Mouse (Mus musculus) neutrophil, adult 65 days (primary cell): ENCODE data around the gene Gm49340. TPM values are rescaled to one million over a fixed set of nuclear protein-coding genes. Genes with fewer than 3 reads are reported as not detected.

Experiments
- total RNA-seq: library from RNA; stranded (reverse); gene quantifications from 2 replicates; pipeline ENCODE4 v1.2.4, GENCODE M21; 2023

The Gm49340 gene
- not detected in 2 replicates for total RNA-seq

DNA sequence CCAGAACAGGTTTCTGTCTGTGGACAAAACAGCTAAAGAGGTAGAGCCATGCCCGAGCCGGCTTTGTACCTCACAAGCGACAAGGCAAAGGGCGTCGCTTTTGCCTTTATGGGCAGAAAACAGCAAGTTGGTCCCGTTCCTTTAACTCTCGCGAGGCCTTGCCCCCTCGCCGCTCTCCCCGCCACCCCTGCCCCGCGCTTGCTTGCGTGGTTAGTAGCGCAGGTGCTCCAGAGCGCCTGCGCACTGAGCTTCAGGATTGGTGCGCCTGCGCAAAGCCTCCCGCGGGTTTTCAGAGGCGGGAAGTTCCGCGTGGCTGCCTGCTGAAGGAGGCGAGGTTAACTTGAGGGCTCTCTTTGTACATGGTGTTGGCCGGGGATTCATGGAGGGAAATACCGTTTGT, at the start of gene Gm49340, which contains the start of the genes Aspa and Spata22:
Gm49340 (plus strand) TSS at position 300 of the 400 bp plus-strand sequence.
Aspa (minus strand) TSS at position 155 of the 400 bp plus-strand sequence.
Spata22 (plus strand) TSS at position 300 of the 400 bp plus-strand sequence.

DNA sequence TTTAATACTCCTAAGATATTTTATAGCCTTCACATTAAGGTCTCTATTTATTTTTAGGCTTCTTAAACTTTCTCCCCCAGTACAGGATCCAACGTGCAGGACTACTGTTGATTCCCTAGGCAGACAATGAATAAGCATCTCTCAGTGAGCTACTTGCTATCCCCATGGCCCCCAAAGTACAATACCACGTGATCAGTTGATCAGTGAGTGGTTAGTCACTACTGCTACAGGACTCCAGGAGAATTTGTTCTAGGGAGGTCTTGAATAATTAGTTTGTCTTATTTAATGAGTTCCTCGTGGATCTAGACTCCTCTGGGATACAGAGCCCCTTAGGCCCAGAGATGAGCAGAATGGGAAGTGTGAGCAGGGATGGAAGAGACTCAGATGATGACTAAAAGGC, 20.9 kb downstream of the Gm49340 start, which contains the start of gene Olfr20:
Olfr20 (plus strand) TSS at position 301 of the 400 bp plus-strand sequence.

DNA sequence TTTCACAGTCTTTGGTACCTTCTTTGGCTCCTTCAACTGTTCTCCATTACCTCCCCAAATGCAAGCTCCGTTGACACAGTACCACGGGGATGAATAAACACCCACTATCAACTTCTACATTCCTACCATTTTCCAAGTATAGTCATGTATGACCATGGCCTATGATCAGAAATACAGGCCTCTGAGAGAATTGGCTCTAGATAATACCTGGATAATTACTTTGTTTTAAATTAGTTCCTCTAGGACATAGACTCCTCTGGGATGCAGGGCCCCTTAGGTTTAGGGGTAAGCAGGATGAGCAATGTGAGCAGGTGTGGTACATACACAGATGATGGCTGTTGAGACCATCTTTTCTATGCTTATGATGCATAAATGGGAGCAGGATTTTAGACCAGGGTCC, 41.4 kb downstream of the Gm49340 start, which contains the start of gene Olfr376:
Olfr376 (plus strand) TSS at position 301 of the 400 bp plus-strand sequence.

GRCm38 (mm10) chr11:73399514-73399913, 70.0 kb downstream of the Gm49340 start, which contains the start of gene Olfr1:
Olfr1 (minus strand) TSS chr11:73399614.

Other genes with a start within 250 kb of the Gm49340 start
- 0.20 TPM in 1 of 2 replicates, not detected in the other for gene Itgae, start 239.2 kb upstream of the Gm49340 start, total RNA-seq
- 6.6 and 6.9 TPM in 2 replicates for gene Haspin, start 191.4 kb upstream of the Gm49340 start, total RNA-seq
- not detected in 2 replicates for gene P2rx5, start 169.3 kb upstream of the Gm49340 start, total RNA-seq
- gene Emc6, start 152.7 kb upstream of the Gm49340 start, total RNA-seq = 22.2 and 29.7 TPM in 2 replicates
- gene Tax1bp3, start 152.7 kb upstream of the Gm49340 start, total RNA-seq = 10.4 and 14.8 TPM in 2 replicates
- 24.8 and 27.1 TPM in 2 replicates for gene Ctns, start 130.7 kb upstream of the Gm49340 start, total RNA-seq
- gene Shpk, start 130.3 kb upstream of the Gm49340 start, total RNA-seq = 0.75 and 0.76 TPM in 2 replicates
- not detected in 2 replicates for gene Trpv1, start 95.4 kb upstream of the Gm49340 start, total RNA-seq
- gene Trpv3, start 62.4 kb upstream of the Gm49340 start, total RNA-seq = not detected in 2 replicates
- gene Aspa, start 145 bp upstream of the Gm49340 start, total RNA-seq = not detected in 2 replicates
- not detected in 2 replicates for gene Spata22, start within 50 bp of the Gm49340 start, total RNA-seq
- not detected in 2 replicates for gene Olfr20, start 21.0 kb downstream of the Gm49340 start, total RNA-seq
- gene Olfr376, start 41.5 kb downstream of the Gm49340 start, total RNA-seq = not detected in 2 replicates
- not detected in 2 replicates for gene Olfr1, start 69.9 kb downstream of the Gm49340 start, total RNA-seq
- gene Olfr378, start 98.7 kb downstream of the Gm49340 start, total RNA-seq = not detected in 2 replicates
- not detected in 2 replicates for gene Olfr380, start 127.8 kb downstream of the Gm49340 start, total RNA-seq
- gene Olfr381, start 161.9 kb downstream of the Gm49340 start, total RNA-seq = not detected in 2 replicates
- not detected in 2 replicates for gene Olfr382, start 187.5 kb downstream of the Gm49340 start, total RNA-seq